Mouse (Mus musculus) brain, adult 2 months (tissue): Measurements from ENCODE around the gene C530008M17Rik.
A peak's percentile ranks its signal among the peaks of the same experiment; 100 is the strongest.

Source experiments
- DNase-seq: peaks from one replicate; pipeline ENCODE4 v3.0.0; 2011; ENCODE audit warnings: low read depth, low spot score

C530008M17Rik gene

DNA sequence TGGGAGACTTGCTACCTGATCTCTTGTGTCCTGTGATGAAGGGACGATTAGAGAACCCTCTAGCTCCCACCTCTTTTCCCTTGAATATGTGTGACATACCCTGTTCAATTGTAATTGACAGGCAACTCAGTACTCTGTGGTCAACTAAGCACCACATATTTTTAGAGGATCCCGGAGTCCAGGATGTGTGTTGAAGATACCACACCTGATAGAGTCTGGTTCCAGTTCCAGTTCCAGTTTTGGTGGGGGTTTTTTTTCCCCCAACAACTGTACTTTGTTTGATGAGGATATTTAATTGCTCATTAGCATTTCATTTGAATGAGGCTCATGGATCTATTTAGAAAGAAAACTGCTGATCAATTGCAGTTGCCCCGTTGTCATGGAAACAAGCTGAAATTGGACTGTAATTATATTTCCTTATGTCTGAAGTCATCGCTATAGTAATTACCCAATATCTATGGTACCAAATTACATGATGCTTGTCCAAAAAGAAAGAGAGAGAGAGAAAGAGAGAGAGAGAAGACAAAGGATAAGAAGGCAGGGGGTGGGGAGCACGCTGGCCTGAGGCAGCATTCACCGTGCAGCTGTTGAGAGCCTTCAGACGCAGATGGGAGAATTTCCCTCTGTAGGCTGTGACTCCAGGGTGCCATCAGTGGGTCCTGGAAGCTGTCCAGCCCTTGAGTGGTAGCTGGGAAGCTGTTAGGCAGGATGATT, 172.4 kb downstream of the C530008M17Rik start:
- DNase-seq: peak; percentile 75

DNA sequence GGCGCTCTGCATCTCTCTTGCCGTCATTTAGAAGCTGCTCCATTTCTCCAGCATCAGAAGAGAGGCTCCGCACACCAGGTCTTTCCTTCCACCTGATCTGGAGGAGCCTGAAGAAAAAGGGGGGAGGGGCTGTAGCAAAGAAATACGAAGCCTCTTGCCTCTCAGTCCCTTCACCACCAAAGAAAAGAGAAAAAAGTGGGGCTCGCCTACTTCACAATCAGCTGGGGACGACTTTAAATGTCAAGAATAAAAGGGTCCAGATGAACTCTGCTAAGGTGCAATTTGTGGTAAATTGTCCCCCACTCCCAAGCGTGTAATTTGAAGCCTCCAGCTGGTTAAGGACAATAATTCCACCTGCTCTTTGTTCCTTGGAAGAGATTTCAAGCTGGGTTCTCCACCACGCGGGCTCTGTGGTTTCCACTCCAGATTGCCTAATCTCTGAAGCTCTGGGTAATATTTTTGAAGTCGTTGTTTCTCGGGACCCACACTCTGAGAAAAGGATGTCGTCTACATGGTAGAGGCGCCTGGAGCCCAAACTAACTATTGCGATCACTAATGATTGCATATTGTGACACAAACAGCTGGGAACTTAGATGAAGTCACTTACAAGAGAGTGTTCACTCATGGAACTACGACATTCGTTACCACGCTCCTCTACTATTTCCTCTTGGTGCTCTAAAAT, 176.4 kb downstream of the C530008M17Rik start:
- no peak for DNase-seq

DNA sequence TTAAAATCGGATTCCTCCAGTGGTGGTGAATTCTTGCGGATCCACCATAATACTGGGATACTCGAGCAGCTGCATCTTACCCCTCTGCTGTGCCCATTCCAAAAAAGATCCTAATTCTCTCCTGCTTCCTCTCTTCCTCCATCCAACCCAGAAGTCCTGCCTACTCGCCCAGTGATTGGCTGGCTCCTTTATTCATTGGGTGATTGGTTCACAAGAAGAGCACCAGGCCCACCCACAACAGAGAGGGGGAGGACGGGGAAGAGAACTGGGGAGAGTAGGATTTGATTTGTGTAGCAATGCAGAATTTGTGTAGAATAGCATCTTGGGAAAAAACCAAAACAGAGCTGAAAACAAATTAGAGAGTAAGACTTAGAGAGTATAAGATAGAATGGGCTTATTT, 180.7 kb downstream of the C530008M17Rik start:
- DNase-seq: peak; percentile 85

DNA sequence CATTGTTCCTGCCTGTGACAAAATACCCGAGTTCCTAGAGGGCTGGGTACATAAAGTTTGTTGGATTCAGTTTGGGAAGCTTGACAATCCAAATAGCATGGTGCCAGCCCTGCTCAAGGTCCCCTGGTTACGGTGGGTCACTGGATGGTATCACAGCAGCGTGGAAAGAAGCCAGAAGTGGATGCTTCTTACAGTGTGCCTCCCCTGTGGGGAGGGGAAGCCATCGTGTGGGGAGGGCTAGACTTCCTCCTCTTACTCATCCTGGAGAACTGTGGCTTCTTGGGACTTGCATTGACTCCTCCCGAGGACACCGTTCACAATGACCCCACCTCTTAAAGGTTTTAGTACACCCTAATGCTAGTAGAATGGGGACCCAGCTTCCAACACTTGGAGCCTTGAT, 183.5 kb downstream of the C530008M17Rik start:
- DNase-seq: no peak

DNA sequence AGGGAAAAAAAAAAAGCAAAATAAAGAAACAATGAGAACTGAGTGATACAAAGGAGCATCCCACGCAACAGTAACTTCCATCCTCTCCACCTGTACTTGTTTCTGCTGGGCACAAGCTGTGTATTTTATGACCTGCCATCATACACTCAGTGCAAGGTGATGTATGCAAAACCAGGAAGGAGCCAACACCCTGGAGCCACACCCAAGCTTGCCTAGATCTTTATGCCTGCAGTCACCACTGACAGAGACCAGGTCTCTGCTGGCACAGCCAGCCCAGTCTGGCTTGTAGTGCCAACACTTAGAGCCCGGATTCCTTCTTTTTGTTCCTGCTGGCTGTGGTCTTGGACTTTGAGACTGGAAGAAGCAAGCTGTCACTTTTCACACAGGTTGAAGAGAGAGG, 185.5 kb downstream of the C530008M17Rik start:
- no peak for DNase-seq

DNA sequence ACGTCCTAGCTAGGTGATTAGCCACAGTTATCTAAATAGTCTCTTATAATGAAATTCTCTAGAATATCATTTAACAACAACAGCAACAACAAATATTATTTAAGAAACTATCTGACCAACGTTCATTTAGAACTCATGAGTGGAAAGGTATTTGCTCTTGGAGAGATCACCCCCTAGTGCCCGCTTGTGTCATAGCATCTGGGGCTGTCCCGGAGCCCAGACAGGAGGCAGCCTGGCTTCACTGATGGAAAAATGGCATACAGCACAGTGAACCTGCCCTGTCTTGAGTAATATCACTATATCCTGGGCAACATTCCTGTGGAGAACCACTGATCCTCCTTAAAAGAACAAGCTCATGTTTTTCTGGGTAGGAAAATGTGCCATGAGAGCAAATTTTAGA, 187.1 kb downstream of the C530008M17Rik start:
- DNase-seq: peak; percentile 80

DNA sequence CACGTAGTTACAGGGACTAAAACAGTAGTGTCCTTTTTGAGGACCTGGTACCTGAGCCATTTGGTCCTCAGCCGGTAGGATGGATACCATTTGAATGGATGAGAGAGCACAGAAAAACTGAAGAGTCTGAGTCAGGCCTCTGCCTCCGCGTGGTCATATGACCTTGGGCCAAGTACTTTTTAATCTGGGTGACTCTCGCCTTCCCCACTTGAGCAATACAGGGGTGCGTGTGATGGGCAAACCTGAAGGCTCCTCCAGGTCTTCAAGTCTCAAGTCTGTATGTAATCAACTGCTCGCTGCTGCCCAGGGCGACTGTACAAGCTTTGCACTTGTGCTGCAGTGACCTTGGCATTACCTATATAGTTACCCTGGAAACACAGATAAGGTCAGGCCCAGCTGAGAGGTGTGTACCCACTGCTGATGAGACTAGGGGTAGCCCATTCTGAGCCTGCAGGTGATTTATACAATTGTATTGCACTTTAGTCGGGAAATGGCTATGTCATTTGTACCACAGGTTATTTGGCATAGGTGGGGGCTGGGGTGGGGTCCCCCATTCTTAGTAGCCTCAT, 187.6 kb downstream of the C530008M17Rik start:
- DNase-seq: no peak

DNA sequence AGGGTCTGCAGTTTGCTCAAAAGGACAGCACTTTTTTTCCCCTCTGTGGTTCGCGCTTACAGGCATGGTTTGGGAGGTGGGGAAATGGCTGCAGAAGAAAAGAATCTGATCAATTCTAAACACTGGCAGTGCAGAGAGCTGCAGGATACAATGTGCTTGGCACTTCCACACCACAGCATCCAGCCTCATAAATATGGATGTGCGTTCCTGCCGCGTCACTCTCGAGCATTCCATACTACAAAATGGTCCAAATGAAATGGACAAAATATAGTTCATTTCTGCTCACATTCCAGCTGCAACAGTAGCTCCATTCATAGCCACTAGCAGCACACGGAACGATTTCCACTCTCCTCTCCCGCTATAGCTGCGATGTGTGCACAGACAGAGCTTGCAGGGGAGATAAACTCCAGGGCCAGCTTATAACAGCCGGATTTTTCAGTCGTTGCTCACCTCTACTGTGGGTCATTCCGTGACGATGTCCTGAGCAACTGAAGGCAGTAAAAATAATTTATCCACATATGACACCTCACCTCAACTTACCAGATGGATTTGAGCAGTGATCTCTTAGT, 188.4 kb downstream of the C530008M17Rik start:
- DNase-seq: peak; percentile 62

DNA sequence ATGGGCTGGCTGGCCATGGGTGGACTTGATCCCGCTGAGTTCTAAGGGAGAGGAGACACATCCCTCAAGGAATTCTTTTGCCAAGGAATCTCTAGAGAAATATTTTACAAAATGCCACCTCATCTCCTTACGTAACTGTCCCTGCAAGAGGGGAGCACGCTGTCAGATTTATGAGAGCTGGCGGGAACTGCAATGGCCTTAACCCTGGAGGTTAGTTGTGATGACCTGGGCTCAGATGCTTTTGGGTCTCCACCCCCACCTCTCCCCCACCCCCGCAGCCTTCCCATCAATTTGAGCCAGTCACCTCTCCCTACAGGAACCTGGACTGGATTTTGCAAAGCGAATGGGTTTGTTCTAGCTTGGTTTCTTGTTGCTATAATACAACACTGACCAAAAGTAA, 190.8 kb downstream of the C530008M17Rik start:
- DNase-seq: no peak

DNA sequence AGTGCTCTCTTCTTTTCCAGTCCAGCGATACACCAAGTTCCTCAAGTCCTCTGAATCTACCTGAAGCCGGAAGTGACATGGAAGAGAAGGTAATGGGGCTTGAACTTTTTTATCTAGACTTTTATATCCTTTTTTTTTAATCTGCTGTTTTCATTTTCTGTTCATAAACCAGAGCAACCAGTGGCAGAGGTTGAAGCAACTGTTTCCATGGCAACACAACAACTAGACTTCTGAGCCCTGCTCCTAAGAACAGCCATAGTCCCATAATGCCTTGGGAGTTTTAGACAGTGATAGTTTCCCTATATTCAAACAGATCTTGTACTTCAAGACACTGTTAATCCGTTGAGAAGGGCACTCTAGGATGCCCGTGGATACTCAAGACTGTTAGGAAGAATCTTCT, 195.0 kb downstream of the C530008M17Rik start:
- DNase-seq: peak; percentile 37

DNA sequence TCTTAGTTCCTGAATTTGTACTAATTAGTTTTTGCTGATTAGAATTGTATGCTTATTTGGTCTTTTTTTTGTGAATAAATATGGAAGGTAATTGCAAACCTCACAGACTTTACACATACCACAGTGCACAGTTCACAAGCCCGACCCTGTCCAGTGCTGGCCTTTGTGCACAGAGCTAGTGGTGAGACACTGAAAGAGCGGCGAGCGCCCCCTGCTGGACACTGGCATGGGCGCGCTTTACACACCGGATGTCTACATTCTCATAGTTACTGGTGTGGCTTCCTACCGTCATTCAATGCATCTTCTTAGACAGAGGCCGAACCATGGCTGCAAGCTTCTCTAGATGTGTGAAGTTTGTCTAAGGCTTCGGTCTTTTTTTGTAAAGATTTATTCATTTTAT, 197.2 kb downstream of the C530008M17Rik start:
- DNase-seq: peak; percentile 74

DNA sequence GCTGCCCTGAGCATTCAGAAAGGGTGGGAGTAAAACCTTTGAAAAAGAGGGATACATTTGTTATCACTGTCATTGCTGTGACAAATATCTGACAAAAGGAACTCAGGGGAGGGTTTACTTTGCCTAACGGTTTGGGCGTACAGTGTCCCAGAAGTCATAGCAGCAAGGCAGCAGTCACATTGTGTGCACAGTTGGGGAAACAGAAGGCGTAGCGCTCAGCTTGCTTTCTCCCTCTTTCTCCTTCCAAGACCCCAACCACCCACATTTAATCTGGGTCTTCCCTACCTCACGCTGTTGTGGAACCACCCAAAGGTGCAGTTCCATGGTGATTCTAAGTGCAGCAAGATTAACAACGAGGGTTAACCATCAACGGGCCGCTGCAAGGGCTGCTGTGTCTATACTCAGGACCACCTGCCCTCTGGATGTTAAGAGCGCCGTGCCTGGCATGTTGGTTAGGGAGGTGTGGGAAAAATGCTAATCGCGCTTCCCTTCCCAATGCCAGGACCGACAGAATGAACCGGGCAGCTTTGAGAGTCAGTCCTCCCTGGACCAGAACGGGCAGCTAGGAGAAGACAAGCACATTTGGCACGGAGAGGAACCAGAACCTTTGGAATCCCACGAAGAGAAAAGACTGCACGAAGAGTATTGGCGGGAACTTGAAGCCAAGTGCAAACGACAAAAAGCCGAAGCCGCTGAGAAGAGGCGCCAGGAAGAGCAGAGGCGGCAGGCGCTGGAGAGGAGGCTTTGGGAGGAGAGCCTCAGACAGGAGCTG, 199.7 kb downstream of the C530008M17Rik start:
- DNase-seq: peak; percentile 32

DNA sequence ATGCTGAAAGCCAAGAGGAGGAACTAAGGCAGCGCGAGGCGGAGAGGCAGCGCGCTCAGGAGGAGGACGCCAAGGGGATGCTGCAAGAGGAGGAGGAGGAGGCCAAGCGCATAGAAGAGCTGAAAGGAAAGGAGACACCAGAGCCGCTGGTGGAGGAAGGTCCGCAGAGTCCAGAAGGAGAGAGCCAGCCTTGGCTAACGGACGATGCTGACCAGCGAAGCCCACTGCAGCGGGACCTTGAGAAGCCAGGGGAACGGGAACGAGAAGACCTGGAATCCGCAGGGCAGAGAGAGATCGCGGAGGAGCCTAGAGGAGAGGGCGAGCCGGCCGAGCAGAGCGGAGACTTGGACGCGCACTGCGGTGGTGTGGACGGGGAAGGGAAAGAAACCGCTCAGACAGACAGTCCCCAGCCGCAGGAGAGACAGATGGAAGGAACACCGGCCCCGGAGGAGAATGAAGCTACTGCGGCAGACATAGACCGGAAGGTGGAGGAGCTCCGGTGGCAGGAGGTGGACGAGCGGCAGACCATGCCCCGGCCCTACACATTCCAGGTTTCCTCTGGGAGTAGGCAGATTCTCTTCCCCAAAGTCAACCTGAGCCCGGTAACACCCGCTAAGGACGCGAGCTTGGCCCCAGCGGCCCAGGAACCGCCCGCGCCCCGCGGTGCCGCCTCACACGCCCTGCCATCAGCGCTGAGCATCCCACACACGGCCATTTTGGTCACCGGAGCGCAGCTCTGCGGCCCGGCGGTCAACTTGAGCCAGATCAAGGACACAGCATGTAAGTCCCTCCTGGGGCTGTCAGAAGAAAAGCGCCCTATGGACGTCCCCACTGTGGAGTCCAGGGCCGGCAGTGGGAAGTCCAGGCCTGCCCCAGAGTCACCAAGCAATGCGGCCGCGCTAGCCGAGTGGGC, 201.0 kb downstream of the C530008M17Rik start:
- no peak for DNase-seq

DNA sequence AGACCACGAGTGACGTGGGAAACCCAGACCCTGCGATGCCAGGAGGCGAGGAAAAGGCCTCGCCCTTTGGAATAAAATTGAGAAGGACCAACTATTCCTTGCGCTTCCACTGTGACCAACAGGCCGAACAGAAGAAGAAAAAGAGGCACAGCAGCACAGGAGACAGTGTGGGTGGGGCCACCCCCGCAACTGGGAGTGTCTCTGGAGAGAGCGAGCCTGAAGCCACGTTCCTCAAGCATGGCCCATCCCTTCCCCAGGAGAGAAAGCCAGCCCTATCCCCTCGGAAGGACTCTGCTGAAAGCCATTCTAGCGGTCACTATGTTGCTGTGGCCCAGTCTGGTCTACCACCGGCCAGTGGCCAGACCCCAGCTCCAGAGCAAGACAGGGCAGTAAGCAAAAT, 202.1 kb downstream of the C530008M17Rik start:
- DNase-seq: no peak

DNA sequence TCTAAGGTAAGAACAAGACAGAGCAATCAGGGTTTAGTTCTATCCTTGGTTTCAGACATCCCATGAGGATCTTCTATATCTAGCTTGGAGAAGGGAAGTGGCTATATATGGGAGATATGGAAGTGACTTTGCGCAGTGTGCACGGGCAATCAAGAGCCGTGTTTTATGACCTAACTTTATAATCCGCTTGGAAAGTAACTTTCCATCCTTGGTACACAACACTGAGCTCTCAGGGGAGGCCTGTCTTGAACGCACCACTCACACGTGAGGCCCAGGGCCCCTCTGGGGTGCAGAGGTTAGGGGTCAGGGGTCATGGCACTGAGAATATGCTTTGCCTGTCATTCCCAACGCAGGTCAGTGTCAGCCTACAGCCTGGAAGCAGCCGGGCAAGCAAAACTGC, 210.5 kb downstream of the C530008M17Rik start:
- no peak for DNase-seq

DNA sequence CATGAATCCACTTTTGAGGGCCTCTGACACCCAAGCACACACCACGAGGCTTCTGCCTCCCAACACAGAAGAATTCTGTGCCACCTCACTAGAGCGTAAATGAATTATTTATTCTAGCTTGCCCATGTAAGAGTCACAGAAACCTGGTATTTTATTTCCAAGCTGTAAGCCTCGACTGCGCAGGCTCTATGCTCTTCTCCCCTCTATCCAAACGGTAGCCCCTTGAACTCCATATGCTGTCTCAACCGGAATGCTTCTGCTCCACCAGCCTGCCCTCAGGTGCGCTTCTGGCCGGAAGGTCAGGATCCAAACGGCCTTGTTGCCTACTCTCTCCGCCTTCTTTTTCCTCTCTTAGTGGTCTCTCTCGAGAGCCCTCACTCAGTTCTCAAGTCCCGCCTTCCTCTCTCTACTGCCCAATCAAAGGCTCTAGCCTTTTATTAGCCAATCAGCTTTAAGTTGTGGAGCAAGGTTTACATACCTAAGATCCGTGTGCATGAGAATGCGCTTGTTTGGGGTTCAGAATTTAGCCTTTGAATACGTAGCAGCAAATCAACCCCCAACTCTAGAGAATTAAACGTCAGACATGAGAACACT, 212.5 kb downstream of the C530008M17Rik start:
- DNase-seq: peak; percentile 53

DNA sequence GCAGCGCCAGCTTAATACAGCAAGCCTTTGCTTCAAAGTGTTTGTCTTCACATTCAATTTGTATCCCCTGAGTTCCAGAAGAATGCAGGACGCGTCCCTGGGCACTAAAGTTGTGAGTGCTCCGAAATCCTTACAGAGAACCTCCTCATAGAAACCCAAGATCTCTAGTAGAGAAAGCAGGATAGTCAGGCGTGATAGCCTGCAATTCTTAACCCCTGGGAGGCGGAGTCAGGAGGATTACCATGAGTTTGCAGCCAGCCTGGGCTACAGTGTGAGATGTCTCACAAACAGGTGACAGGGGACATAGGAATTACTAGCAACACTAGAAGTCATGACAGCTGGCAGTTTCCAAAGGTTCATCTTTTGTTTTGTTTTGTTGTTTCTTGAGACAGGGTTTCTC, 213.2 kb downstream of the C530008M17Rik start:
- DNase-seq: no peak

DNA sequence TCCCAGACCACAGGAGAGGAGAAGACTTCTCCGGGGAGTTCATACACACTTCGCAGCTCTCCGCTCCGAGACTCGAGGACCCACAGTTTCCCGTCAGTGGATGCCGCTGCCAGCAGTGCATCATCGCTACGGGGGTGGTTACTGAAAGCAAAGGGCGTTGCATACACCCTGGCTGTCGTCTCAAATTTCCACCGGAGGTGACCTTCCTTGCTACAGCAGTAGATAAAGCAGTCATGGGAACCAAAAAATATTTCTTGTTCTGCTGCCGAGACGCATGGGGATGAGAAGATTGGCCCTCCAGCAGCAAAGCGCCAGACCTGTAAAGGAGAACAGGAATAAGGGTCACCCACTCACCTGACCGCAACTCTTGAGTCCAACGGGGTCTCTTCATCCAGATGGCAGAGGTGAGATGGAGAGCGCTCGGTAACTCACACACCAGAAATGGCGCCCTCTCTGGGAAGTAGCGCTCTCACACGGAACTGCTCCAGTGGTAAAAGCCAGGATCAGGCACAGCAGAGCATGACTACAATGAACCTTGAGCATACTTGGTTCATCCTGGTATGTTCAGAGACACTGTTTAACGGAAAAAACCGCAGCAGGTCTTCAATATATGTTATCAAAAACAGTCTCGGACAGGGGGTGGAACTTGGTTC, 219.9 kb downstream of the C530008M17Rik start:
- no peak for DNase-seq

DNA sequence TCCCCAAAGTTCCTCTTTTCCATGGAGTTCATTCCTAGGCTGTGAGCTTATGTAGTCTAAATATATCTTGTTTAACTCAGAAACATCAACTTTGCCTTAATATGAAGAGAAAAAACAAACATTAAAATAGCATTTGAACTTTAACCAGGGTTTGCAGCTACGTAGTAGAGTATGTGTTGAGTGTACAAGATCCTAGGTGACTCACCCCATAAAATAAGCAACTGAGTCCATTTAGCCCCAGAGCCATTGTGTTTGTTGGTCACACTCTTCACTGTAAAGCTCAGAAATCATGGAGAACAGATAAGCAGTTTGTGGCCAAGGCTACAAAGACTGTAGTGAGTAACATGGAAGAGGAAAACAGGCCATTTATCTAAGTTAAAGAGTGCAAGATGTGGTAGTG, 227.8 kb downstream of the C530008M17Rik start:
- no peak for DNase-seq

DNA sequence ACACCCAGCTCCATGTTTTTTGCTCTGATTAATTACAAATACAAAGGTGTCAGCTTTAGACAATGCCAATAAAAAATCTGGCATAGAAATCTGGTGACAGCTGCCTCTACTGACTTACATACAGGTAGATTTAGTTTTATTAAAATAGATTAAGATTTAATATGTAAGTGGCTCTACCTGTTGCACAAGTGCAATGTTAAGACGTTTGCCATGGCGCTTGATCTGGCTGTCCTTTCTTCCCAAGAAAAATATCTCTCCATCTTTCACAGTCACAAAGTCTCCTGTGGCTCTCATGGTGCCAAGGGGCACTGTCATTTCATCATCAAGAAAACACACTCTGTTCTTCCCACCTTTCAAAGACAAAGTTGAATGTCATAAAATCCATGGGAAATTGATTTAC, 230.7 kb downstream of the C530008M17Rik start:
- no peak for DNase-seq
